Mouse (Mus musculus) v-Abl transformed pro-B cells (cell line): ENCODE measurements around the gene Chrna9.

Experiments used
- in situ Hi-C, 2 experiments: fragments of 400-800 bp; cut with MboI; formaldehyde crosslinking; loops; one replicate each; pipeline ENCODE4 v1.15.1; 2025; ENCODE audit not compliant: unreplicated experiment in 2 of 2

The Chrna9 gene

DNA sequence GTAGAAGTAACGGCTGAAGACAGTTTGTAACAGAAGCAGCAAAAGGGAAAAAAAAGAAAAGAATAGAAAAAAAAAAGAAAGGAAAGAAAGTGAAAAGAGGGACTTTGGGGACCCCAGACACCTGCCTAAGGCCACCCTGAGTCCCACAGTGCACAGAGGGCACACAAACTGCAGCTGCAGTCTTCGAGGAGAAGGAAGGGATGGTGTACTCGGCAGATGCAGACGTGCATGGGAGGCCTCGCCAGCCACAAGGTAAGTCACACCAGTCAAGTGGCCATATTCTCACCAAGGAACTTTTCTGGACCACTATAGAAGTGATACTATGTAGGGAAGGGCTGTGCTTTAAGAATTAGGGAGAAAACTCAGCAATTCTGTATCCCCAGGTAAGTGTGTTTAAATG lies at the start of gene Chrna9:
Gene Chrna9, plus strand, starts transcription at position 139 of the 400 bp plus-strand sequence.
- in situ Hi-C loops, result loop anchor here (5.0 to 25.0 kb wide), 3 partner anchors 37 to 422 kb away; partner anchors contain the start of gene Rhoh (in 1 of the 2)

DNA sequence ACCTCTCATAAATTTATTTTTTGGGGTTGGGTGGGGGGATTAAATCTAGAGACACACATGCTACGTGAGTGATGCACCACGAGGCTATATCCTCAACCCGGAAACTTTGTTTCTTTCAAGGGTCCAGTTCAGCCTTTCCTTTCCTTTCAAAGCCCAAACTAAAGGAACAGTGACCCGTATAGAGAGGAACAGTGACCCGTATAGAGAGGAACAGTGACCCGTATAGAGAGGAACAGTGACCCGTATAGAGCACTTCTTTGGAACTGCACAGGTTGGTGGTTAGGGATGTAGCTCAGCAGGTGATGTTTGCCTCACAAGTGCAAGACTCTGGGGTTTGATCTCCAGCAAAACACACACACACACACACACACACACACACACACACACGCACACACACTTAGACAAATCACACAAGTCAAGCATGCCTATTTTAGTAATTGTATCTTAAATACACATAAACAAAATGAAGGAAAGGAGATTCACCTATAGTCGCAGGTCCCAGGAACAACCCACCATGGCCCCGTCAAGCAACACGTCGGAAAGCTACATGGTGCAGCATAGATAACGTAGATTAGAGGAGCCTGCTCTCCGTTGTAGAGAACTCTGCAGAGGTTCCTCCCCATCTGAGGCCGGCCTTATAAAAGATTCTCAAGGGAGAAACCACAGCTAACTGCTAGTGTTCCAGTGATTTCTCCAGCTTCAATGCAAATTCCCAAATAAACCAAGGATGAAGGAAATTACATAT lies 48.9 kb upstream of the Chrna9 start:
- in situ Hi-C loops, result loop anchor here in 1 of 2 experiments (5.0 kb wide), 1 partner anchor 54 kb away; no protein-coding TSS in a partner anchor

DNA sequence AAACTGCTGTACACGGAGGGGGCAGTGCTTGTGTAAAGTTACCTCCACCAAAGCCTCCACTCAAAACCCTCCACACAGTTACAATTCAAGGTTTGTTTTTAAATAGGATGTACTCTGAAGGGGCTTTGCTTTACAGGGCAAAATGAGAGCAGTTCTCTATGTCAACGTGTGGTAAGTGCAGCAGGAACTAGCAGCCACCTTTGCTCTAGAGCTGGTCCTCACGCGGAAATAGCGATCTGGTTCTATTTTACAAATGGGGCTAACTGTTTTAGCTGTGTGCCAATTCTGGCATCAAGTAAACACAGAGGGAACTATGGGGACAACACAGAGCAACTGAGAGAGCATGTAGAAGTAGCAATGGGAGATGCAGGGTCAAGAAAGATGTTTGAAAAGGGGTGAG lies 46.6 kb upstream of the Chrna9 start:
- in situ Hi-C loops, result loop anchor here in 1 of 2 experiments (5.0 kb wide), 1 partner anchor 56 kb away; no protein-coding TSS in a partner anchor

DNA sequence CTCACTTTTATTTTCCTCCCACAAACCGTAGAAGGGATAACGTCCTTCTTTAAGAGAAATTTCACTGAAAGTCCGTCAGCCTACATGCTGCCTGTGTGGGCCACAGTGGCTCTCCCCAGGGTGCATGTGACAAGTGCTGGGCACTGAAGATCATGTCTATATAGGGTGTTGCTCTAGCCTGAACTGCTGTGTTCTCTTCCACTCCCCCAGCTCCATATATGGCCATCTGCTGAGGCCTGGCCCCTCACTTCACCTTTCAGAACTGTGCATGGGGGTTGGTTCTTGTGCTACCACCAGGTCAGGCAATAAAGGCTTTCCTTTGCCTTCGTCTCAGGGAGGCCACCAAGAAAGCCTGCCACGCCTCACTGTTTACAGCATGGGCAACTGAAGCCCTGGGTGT lies 45.7 kb upstream of the Chrna9 start:
- in situ Hi-C loops, result loop anchor here in 1 of 2 experiments (5.0 kb wide), 1 partner anchor 57 kb away; no protein-coding TSS in a partner anchor

DNA sequence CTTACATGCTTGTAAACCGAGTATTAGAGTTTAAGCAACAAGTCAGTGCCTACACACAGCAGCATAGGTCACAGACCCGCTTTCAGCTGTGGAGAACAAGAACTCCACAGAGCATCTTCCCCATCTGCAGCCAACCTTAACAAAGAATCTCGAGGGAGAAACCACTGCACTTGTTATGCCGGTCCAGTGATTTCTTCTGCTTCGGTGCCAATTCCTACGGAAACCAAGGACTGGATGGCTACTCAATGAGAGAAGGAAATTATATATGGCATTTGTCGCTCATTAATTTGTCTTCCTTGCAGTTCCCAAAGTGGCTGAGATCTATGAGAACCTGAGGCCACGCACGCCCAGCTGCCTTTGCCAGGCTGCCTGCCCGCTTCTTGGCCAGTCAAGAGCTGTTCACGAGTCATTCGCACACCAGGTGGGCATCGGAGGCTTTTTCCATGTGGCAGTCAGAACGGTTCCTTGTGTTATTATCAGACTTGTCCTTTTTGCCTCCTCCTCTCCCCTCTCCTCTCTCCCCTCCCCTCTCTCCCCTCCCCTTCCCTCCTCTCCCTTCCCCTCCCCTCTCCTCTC lies 43.4 kb upstream of the Chrna9 start:
- in situ Hi-C loops, result no loop called here

DNA sequence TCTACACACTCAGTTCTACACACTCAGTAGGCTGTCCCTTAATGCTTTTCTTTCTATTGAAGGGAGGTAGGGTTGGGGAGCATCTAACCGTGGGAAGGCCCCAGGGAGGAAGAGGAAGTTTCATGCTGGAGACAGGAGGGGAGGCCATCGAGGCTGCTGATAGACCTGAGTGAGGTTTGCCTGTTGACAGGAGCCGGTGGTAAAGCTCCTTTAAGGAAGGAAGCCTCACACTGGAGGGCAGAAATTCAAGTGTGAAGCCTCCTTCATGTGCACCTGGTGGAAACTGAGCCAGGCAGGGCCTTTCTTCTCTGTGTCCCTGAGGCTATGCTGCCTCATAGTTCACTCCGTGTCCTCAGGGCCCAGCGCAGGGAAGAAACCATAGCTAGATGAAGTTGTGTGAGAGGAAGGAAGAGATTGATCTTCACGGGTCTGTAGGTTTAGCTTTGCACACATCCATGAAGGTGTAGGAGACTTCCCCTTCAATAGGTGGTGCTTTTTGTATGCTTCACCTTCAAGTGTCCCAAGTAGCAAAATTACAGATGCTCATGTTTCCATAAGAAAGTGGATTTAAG lies 39.5 kb upstream of the Chrna9 start:
- in situ Hi-C loops, result loop anchor here (5.0 kb wide), 2 partner anchors 33 to 37 kb away; partner anchors contain the start of genes Chrna9 (in 2 of the 2) and Rhoh (in 1 of the 2)

DNA sequence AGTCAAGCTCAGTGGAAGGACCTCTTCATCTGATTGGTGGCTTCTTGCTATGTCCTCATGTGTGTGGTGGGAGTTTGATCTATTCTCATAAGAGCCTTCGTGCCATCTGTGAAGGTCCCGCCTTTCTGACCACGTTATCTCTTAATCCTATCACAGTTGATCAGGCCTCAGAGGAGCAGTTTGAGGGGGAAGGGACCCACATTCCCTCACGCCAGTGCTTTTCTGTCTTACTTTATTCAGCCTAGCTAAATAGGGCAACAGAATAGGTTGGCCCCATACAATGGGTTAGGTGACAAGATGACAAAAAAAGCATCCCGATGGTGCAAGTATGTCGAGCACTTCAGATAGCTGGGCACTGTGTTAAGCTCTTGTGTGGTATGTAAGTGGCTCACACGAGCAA lies 39.0 kb upstream of the Chrna9 start:
- in situ Hi-C loops, result loop anchor here (5.0 kb wide), 2 partner anchors 33 to 37 kb away; partner anchors contain the start of genes Chrna9 (in 2 of the 2) and Rhoh (in 1 of the 2)

DNA sequence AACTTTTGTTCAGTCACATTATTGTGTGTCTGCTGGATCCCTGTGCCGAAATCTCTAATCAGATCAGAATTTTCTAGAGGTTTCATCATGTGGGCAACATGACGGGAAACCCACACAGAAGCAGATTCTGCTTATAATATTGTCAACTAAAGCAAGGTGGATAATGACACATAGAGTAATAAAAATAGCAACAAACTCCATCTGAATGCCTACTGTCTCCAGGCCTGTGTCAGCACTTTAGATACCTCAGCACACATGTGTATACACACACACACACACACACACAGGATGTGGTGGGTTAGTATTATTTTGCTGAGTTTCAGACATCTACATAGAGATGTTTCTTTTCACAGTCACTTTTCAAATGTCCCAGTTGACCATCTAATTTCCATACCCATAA lies 37.0 kb upstream of the Chrna9 start:
- in situ Hi-C loops, result loop anchor here (5.0 kb wide), 2 partner anchors 35 kb away; partner anchors contain the start of genes Chrna9 (in 2 of the 2) and Rhoh (in 1 of the 2)

DNA sequence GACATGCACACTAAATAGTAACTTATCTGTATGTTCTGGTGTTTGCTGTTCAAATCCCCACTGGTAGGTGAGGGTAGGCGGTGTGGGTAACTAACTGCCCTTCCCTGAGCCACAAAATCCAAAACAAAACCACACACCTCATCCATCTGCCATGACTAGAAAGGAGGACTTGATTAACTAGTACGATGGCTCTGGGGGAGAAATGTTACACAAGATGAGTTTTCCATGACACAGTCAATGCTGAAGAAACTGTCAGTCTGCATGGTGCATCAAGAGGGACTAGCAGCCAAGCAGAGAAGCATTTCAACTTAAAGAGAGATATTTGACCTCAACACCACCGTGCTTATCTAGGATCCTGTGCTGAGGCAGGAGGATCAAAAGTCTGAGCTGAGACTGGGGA lies 36.0 kb upstream of the Chrna9 start:
- in situ Hi-C loops, result loop anchor here (5.0 kb wide), 2 partner anchors 34 to 36 kb away; partner anchors contain the start of genes Chrna9 (in 2 of the 2) and Rhoh (in 1 of the 2)

DNA sequence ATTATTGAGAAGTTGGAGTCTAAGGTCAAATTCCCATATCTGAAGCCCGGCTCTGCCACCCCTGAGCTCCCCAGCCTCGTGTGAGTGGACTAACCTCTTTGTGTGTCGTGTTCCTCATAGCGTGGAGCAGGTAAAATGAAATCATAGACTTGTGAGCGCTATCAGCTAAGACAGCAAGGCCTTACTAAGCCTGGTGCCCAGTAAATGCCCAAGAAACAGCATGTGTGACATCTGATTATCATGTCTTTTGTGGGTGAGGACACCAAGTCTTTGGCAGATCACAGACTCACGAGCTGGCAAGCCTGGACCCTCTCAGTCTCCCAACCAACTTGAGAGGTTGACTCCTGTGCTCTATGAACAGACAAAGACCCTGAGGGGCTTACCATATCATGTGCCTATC lies 34.6 kb upstream of the Chrna9 start:
- in situ Hi-C loops, result no loop called here

DNA sequence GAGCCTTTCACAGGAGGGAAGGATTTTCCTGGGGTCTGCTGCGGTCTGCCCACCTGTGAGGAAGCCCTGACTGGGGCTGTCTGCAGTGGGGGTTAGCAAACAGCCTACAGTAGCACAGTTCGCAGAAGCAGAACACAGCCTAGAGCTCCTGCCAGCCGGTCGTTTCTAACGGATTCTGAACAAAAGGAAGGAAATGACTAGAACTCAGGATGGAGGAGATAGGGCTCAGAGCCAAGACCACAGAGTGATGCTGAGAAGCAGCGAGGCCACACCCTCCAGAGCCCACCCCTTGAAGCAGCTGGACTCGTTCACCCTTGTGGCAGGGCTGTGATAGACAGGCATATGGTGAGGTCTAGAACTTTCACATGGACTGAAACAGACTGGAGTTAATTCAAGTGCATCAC lies 33.9 kb upstream of the Chrna9 start:
- in situ Hi-C loops, result no loop called here

DNA sequence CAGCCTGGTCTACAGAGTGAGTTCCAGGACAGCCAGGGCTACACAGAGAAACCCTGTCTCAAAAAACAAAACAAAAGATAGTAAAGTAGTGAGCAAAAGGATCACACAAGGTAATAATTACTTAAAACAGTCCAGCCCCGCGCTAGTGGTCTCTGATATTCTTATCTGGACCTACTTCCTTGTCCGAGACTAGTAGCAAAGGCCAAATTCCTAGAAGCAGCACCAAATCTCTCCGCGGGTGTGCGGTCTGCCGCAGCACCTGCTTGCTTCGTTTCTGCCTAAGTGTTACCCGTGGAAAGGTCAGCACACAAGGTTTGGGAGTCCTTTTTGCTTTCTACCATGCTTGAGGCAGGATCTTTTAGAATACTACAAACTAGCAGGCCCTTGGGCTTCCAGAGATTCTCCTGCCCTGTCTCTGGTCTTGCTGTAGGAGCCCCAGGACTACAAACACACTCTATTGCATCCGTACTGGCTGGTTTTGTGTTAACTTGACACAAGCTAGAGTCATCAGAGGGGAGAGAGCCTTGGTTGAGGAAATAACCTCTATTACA lies 32.8 kb upstream of the Chrna9 start:
- in situ Hi-C loops, result no loop called here

DNA sequence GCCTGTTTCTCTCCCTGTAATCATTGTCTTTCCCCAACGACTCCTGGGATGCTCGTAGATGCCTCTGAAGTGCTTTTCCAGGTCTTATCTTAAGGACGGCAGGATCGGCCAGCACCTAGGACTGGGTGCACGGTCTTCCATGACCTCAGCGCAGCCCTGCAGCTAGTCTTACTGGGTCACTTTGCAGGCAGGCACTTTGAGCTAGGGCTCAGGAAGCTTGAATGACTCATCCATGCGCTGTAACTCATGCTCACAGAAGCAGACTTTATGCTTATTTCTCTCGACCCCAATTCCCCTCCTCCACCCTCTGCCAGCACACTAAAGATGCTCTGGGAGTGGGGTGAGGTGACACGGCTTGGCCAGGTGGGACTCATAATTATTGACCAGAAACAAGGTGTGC lies 31.9 kb upstream of the Chrna9 start:
- in situ Hi-C loops, result no loop called here

DNA sequence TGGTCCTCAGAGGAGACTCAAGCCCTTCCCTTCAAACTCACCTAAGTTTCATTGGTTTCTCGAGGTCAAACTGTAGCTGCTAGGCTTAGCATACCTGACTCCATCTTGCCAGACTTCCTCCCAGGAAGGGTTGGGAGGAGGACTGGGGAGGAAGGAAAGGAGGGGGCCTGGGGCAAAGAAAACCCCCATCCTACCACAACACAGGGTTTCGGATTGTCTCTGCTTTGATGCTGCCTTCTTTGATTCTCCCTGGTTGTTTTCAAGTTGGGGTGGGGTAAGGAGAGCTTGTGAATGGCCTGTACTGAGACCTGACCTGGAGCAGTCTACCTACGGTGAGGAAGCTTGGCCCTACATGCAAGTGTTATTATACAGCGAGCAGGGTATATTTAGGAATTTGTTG lies 30.2 kb upstream of the Chrna9 start:
- in situ Hi-C loops, result no loop called here

DNA sequence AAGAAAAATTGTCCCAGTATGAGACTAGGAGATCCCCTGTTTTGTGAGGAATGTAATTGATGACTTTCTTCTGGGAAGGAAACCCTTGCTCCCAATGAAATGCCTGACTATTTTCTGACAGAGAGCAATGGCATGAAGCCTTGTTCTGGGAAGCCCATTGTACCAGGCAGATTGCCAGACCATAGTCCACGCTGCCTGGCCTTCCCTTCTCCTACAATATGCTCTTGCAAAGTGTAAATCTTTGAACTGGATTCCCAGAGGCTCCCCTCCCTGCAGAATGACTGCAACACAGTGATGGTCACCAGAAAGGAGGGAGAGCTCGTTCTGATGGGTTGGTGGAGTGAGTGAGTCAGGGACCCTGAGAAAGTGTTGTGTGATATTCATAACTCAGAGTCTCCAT lies 26.0 kb upstream of the Chrna9 start:
- in situ Hi-C loops, result no loop called here

DNA sequence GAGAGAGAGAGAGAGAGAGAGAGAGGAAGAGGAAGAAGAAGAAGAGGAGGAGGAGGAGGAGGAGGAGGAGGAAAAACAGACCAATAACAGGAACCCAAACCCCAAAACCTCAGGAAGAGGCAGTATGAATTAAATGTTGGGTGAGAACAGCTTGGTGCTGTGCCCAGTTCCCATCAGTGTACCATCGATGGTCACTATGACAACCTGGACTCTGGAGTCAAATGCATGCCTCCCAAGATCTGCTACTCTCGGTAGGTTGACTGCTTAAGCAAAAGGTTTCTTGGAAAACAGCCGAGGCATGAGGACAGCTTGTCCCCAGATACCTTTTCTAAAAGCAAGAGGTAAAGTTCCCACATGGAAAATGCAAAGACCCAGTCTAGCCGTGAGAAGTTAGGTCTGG lies 25.4 kb upstream of the Chrna9 start:
- in situ Hi-C loops, result no loop called here

DNA sequence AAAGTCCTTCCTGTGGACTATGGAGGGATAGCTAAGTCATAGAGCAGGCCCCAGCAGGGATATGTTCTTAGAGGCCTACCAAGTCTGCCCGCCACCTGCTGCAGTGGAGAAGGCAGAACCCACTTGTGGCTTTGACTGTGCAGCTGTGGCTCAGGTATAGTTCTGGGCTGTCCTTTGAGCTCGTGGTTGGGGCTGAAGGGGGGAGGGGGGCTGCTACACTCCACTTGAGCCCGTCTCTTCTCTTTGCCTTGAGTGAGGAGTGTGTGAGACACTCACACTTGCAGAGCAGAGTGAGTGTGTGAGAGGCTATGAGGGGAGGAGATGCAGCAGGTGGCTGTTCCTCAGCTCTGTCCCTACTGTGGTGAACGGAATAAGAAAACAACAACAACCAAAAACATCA lies 24.3 kb upstream of the Chrna9 start:
- in situ Hi-C loops, result no loop called here

DNA sequence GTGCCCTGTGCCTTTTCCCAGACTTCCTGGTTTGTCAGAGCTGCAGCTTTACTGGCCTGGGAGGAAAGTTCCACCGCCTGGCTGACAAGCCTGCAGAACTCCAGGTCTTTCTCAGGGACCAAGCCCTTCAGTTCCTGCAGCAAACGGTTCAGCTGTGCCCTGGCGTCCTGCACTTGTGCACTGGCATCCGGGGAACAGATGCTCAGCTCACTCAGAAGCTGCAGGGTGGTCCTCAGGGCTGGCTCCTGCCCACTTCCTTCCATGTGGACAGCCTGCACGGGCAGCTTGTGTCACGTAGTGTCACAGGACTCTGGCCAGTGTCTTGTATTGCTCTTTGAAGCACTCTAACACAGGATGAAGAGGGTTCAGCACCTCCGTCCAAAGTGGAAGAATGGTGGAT lies 23.0 kb upstream of the Chrna9 start:
- in situ Hi-C loops, result no loop called here

DNA sequence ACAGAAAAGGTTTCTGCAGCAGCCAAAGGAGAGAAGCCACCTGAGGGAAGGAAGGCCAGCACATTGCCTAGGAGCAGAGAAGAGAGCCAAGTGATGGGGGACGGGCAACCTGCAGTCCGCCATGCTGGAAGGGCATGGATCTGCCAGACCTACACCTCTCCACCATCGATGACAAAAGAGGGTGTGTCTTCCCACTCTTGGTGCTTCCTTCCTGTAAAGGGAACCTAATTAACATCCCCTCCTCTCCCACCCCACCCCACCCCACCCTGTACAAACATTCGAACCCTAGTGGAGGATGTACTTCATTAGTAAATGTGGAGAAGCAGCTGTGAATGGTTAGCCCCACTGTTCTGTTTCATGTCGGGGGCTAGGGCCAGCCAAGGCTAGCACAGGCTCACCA lies 22.5 kb upstream of the Chrna9 start:
- in situ Hi-C loops, result no loop called here

DNA sequence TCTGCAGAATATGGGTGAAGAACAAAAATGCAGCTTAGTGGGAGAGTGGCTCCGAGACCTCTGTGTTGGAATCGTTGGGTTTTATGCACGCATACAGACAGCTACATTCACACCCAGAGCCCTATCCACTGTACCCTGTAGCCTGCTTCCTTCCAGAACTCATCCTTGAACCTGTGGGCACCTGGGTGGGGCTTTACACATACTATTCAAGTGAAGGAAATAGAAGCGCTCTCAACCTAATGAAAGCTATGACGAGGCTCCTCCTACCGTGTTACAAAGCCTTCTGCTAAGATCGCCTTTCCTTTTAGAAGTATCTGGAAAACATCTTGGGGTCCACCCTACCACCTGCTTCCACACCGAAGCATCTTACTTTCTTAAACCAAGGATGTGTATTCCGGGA lies 21.6 kb upstream of the Chrna9 start:
- in situ Hi-C loops, result no loop called here

DNA sequence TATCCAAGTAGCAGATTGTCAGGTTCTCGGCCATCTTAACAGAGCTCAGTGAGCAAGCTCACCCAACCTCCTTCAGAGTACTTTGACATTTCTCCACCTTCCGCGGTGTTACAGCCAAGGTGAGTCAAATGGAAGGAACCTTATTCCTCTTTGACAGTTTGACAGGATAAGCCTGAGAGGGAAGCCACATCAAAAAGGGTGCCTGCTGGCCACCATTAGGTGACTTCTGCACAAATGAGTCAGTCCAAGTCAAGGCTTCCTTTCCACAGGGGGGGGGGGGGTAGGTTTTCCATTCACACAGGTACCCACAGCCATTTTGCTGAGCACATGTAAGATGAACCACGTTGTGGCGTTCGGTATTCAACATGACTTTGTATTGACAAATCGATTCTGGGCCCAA lies 20.4 kb upstream of the Chrna9 start:
- in situ Hi-C loops, result no loop called here
